Mouse (Mus musculus): ENCODE results near the gene Olfr763.
A peak's percentile ranks its signal among the peaks of the same experiment; 100 is the strongest.
"Not testable (repeated sequence)": the region's sequence is repeated elsewhere in the genome, so short reads cannot be mapped to it uniquely, and the experiment has no call there.

Gene Olfr763

DNA sequence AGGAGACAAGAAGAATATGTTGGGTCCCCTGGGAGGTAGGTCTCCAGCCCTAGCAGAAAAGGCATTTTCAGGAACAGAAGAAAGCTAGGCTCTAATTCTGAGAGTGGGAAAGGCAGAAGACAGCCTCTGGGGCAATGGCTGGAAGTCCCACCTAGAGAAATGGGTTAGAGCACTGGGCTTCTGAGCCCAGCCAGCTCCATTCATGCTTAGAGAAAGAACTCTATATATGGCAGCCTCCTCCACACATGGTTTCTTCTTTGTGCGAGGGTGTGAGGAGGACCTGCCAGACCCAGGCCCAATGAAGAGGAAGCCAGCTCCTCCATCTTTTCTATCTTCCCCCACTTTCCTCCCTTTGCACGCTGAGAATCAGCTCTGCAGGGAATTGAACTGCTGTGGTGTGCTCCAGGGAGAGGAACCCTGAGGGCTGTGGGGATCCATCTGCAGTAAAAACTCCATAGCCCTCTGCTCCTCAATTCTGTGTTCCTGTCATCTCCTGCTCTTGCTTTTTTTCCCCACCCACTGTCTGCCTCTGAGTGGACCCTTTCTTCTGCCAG lies at the start of gene Olfr763:
Olfr763 (plus strand) TSS at position 504 of the 554 bp plus-strand sequence.
- DNase-seq (ENCODE audit: low read depth): no peak

DNA sequence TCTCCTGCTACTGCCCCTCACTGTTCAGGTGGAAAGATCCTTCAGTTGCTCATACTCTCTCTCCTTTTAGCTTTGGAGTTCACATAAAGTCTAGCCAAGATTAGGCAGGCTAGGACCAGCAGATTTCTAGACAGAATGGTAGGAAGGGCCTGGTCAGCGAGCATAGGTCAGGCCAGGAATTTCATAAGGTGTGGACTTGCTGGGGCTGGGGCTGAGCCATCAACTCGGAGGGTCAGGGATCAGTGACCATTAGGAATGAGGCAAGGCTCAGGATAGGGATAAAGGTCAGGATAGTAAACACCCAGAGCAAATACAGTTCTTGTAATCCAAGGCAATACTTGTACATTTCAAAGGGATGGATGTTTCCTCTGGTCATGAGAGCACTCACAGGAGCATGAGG lies 45.6 kb upstream of the Olfr763 start:
- no peak for DNase-seq (ENCODE audit: low read depth)

DNA sequence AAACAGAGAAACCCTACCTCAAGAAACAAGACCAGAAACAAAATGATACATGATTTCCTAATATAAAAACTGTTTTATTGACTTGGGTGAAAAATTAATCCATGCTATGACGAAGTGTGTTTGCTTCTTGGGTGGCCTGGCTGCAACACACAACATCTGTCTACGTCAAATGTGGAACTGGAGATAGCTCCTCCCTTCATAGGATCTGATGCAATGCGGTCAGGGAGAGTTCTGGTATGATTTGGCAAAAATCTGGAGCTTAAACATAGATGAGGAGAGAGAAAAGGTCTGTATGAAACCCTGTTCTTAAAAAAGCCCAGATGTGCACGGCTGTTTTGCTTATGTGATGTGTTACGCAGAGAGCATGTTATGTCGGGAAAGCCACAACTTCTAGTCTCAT lies 44.7 kb upstream of the Olfr763 start:
- no peak for DNase-seq (ENCODE audit: low read depth)

DNA sequence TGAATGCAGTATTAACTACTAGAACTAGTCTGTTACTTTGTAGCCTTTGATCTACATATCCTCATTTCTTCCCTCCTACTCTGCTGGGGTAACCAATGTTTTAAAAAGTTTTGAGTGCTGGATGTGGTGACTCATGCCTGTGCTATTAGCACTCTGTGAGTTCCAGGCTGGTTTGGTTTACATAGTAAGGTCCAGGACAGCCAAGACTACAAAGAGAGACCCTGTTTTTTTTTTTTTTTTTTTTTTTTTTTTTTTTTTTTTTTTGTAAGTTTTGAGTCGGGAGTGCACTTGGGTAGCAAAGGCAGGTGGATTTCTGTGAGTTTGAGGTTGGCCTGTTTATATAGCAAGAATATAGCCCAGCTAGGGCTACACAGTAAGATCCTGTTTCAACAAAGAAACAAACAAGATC lies 42.2 kb upstream of the Olfr763 start:
- no peak for DNase-seq (ENCODE audit: low read depth)

DNA sequence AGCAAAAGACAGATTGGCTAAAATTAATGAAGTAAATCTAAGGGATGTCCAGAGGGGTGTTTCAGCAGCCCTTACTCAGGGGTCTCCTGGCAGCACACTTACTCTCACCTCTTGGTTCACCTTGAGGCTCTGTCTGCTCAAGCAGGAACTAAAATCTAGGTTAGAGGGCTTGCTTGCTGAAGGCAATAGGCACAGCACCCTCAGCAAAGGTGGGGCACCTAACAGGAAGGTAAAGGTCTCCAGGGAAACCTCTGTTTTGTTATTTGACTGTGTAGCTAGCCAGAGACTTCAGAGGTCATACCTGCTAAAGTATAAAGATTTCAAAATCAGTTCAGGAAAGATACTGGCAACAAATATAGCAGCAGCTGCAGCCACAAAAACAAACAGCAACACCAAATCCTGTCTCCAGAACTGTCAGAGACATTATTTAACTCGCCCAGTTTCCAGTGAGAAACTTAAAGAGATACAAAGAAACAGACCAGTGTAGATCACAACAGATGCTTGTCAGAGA lies 39.8 kb upstream of the Olfr763 start:
- no peak for DNase-seq (ENCODE audit: low read depth)

DNA sequence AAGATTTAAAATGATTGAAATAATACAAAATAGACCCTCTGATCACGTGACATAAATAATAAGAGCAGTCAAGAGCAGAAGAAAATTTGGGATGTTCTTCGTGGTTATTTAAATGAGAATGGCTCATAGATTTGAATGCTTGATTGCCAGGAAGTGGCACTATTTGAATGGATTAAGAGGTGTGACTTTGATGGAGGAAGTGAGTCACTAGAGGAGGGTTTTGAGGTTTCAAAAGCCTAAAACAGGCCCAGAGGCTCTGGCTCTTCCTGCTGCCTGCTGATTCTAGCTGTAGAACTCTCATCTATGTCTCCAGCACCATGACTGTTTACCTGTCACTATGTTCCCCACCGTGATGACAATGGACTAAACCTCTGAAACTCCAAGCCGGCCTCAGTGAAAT lies 37.8 kb upstream of the Olfr763 start:
- DNase-seq (ENCODE audit: low read depth): no peak

DNA sequence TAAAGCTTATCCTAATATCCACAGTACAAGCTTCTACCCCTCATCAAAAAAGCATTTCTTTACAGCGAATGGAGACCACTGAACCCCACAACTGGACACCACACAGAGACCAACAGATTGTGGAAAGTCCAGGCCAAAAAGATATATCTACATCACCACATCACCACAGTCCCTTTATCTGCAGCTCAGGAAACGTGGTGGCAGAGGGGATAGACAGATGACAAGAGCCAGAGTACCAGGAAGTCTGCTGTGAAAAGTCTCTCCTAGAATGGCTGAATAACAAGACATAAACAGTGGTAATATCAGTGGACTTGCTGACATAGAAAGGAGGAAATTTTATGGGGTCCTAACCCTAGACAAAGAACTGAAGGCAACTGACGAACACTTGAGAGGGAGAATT lies 34.2 kb upstream of the Olfr763 start:
- DNase-seq (ENCODE audit: low read depth): no peak

DNA sequence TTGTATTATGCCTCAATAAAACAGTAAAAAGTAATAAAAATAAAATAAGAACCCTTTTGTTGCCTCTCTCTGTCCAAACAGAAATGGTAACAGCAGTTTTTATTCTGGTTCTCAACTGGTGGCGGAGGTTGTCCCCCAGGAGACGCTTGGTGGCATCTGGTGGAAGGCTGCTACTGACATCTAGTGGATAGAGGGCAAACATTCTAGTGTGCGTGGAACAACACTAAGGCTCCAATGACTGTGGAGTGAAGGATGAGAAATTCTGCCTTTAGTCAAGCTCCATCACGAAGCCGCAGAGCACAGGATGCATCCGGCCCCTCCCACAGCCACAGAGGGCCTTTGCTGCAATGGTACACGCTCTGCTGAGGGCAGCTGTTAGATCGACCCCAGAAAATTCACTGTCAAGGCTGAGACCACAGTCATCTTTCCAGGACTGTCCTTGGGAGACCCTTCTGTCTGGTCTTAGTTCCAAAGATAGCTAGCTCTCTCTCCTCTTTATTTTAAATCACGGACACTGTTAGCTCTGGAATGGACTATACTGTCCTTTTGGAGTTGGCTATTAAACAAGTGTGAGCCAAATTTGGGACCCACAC lies 33.0 kb upstream of the Olfr763 start:
- DNase-seq (ENCODE audit: low read depth): peak; percentile 73

DNA sequence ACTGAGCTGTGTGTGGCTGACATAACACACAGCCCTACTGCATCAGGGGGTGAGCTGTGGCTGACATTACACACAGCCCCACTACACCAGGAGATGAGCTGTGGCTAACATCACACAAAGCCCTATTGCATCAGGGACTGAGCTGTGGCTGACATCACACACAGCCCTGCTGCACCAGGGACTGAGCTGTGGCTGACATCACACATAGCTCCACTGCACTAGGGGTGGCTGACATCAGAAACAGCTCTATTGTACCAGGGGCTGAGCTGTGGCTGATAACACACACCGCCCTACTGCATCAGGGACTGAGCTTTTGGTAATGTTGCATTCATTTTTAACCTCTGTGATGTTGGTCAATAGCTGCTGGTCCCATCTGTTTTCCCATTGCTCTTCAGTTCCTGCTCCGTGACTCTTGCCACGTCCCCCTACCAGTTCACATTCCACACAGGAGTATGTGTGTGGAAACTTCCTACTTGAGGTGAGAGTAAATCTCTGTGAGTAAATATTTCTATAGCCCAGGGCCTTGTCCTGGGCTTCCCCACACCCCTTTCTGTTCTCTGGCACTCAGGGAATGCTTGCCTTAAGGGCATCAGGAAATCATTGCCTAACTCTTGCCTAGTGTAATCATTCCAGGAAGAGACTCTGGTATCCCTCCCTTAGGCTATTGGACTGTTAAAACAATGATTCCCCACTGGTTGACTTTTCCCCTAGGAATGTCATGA lies 29.8 kb upstream of the Olfr763 start:
- DNase-seq (ENCODE audit: low read depth): no peak

DNA sequence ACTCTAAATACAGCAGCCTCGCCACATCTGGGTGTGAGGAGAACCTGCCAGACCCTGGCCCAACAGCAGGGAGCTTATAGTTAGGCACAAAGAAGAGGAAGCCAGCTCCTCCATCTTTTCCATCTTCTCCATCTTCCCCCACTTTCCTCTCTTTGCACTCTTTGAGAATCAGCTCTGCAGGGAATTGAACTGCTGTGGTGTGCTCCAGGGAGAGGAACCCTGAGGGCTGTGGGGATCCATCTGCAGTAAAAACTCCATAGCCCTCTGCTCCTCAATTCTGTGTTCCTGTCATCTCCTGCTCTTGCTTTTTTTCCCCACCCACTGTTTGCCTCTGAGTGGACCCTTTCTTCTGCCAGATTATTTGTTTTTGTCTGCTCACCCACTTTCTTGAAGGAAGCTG lies 21.5 kb upstream of the Olfr763 start, which contains the start of gene Olfr9:
Olfr9 (plus strand) TSS at position 301 of the 400 bp plus-strand sequence.
- not testable (repeated sequence) for DNase-seq (ENCODE audit: low read depth)

DNA sequence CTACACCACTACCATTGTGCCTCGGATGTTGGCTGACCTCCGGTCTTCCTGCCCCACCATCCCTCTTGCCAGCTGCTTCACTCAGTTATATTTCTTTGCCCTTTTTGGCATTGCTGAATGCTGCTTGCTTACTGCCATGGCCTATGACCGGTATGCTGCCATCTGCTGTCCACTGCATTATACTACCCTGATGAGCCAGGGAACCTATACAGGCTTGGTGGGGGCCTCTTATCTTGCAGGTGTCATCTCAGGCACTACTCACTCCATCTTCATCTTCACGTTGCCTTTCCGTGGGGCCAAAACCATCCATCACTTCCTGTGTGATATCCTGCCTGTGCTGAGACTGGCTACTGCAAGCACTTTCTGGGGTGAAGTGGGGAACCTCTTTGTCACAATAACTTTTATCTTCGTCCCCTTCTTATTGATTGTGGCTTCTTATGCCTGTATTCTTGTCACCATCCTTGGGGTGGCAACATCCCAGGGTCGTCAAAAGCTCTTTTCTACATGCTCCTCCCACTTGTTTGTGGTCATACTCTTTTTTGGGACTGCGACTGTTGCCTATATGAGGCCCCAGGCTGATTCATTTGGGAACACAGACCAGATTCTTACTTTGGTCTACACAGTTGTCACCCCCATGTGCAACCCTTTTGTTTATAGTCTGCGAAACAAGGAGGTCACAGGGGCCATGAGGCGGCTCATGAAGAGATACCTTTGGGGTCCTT lies 20.3 kb upstream of the Olfr763 start:
- not testable (repeated sequence) for DNase-seq (ENCODE audit: low read depth)

DNA sequence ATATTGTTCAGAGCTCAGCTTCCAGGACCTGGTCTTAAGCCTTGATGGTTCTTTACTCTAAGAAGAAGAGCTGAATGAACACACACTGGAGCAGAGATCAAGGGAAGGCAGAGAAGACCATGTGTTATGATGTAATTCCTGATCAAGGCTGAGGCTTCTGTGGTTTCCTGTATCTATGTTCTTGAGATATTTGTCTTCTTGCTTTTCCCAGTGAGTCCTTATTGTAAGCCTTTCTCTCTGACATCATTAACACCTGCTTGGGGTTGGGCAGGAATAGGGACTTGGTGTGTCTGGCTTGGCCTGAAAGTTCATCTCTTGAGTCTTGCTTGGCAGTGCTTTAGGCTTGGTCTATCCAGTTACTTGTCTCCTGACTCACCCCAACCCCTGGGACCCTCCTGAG lies 19.6 kb upstream of the Olfr763 start:
- DNase-seq (ENCODE audit: low read depth): peak; percentile 87

DNA sequence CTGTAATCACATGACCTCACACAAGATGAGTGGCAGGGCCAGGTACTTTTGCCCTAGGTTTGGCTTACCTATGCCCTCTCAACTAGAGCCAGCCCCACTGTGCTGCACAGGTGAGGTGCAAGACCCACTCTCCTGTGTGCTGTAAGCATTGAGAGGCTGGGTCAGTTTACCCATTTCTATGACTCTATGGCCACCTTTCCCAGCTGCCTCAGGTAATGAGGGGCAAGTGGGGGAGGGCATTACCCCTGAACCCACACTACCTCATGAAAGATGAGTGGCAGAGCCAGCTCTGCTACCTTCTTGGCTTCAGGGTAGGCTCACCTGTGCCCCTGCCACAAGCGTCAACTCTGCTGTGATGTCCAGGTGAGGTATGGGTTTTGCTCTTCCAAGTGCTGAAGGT lies 14.8 kb upstream of the Olfr763 start:
- DNase-seq (ENCODE audit: low read depth): no peak

DNA sequence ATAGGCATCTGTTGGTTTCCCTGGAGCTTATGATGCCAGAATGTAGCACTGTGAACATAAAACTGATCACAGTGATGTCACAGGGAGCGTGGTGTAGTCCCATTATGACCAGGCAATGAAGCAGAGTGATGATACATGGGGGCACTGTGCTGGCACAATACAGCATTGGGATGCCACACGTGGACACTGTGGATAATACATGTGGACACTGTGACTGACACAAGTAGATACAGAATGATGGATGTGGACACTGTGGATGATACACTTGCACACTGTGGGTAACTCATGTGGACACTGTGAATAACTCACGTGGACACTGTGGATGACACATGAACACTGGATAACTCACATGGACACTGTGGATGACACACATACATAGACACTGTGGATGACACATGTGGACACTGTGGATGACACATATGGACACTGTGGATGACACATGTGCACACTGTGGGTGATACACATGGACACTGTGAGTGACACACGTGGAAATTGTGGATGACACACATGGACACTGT lies 14.0 kb upstream of the Olfr763 start:
- DNase-seq (ENCODE audit: low read depth): no peak

DNA sequence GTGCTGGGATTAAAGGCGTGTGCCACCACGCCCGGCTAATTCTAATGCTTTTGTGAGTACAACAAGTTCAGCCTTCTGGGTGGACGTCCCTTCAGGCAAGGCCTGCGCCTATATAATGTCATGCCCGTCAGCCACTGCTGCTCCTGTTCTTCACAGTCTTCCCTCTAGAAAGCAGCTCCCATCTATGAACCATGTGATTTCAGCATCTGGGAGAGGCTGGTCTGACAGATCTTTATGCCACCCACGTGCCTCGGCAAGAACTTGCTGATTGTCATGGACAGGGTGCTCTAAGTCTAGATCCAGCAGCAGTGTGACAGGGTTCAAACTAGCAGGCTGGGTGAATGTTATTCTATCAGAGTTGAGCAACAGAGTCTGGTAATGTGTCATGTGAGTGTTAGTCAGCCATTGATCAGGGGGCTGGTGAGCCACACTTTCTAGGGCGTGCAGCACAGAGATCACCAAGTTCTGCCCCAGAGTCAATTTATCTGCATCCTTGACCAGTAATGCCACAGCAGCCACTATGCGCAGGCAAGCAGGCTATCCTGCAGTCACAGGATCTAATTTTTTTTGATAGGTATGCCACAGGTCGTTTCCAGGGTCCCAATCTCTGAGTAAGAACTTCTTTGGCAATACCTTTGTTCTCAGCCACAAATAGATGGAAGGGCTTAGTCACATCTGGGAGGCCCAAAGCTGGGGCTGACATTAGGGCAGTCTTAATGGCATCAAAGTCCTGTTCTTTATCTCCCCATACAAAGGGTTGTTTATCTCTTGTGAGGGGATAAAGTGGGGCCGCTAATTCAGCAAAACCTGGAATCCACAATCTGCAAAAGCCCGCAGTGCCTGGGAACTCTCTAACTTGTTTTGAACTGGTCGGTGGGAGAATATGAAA lies 6.3 kb upstream of the Olfr763 start:
- no peak for DNase-seq (ENCODE audit: low read depth)

DNA sequence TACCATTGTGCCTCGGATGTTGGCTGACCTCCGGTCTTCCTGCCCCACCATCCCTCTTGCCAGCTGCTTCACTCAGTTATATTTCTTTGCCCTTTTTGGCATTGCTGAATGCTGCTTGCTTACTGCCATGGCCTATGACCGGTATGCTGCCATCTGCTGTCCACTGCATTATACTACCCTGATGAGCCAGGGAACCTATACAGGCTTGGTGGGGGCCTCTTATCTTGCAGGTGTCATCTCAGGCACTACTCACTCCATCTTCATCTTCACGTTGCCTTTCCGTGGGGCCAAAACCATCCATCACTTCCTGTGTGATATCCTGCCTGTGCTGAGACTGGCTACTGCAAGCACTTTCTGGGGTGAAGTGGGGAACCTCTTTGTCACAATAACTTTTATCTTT lies 920 bp downstream of the Olfr763 start:
- DNase-seq (ENCODE audit: low read depth): not testable (repeated sequence)

DNA sequence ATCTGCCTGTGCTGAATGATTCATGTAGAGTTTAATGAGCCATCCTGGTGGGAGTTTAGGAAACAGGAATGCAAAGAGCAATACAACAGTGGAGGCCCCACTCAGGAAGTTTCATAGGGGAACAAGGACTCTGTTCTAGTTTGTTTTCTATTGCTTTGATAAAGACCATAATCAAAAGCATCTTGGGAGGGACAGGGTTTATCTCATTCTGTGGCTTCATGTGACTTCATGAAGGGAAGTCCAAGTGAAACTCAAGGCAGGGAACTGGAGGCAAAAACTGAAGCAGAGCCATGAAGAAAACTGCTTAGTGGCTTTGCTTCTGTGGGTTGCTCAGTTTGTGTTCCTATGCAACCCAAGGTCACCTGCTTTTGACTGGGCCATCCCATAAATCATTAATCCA lies 3.9 kb downstream of the Olfr763 start:
- DNase-seq (ENCODE audit: low read depth): no peak

DNA sequence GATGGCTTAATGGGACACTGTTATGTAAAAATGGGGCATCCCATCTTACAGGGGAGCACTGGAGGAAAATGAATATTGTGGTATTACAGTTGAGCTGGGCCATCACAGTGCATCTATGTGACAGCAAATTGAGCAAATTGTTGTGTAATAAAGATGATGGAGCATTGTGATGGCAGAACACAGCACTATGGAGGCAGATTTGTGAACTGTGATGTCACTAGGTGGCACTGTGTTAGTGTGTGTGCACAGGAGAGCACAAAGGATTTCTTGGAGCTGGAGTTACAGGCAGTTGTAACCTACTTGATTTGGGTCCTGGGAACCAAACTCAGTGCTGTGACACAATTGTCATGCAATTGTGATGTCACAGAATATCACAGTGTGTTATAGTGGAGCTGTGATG lies 12.7 kb downstream of the Olfr763 start:
- no peak for DNase-seq (ENCODE audit: low read depth)

DNA sequence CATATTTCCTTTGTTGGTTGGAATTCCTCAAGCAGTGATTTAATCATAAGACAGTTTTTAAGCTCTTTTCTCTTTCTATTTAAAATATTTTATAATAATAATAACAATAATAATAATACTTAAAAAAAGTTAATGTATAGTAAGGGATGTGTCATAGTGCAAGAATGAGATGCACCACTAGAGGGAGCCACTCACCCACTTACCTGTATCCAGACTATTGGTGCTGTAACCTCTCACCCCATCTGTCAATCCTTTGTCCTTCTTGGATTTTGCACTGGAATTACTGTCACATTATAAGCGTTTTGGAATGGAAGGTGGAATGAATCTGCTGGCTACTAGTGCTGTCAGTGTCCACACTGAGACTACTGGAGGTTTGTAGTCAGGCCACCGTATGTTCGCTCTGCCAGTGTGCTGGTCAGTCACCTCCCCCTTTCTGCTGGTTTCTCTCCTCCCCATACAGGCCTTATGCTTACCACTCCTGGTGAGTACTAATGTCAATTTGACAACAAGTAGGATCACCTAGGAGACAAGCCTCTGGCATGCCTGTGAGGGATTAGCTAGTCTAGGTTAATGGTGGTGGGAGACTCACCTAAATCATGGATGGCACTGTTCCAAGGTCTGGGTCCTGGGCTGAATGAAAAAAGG lies 15.5 kb downstream of the Olfr763 start:
- peak; percentile 58 for DNase-seq (ENCODE audit: low read depth)

DNA sequence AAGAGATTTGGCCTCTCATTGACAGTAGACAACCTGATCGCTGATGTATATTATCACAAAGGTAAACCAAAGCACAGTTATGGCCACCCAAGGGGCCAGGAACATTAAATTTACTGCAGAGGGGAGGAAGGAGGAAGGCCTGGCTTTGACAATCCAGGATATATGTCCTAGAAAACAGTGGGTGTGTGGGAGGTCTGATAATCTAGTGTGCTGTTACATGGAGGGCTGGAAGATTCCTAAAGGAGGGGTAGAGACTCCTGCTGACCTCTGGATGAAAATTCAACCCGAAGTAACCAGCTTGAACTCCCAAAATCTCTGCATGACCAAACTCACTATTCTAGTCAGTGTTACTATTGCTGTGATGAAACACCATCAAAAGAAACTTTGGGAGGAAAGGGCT lies 17.8 kb downstream of the Olfr763 start:
- DNase-seq (ENCODE audit: low read depth): no peak

DNA sequence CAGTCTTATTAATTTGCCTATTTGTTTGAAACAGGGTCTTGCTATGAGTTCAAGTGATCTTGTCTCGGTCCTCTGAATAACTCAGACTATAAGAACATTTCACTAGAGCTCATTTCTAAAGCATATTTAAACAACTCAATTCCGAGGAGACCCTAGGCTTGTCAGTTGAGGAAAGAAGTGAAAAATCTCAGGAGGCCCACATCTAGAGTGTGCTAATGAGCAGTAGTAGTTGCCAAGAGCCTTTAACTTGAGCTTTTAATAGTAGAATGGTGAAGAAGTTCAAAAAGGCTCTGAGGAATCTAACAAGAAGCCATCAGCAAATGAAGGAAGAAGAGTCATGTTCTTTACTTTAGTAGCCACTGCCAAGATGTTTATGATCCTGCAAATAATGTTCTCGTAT lies 29.2 kb downstream of the Olfr763 start, which contains the start of gene Olfr764-ps1:
Olfr764-ps1 (minus strand) TSS at position 101 of the 400 bp plus-strand sequence.
- DNase-seq (ENCODE audit: low read depth): no peak

Measured in naive thymus-derived CD4-positive, alpha-beta T cell, adult 2 months (primary cell).